Mouse (Mus musculus) cerebellum, postnatal 4 days (tissue): ENCODE results near the gene Caly.

Experiments
- DNase-seq, 2 experiments: peaks; one replicate each; pipeline ENCODE4 v3.0.0; 2022; ENCODE audit warnings: low spot score in 2 of 2, mixed read lengths in 1 of 2

Gene Caly

GRCm38 (mm10) chr7:140042728-140043127 is 39.6 kb downstream of the Caly start:
- no peak for DNase-seq

- no peak for DNase-seq
These were observed 45.2 kb downstream of the Caly start for GRCm38 (mm10) chr7:140037171-140037555.

- peak; percentile 81 to 90 for DNase-seq
These were observed 45.8 kb downstream of the Caly start, which contains the start of the genes Zfp511 and Tubgcp2 for GRCm38 (mm10) chr7:140036281-140037170. Zfp511 (plus strand) TSS chr7:140036391. Tubgcp2 (minus strand) TSS chr7:140036669.

GRCm38 (mm10) chr7:140035456-140035855 is 46.9 kb downstream of the Caly start:
- no peak for DNase-seq

- no peak for DNase-seq
These were observed 49.0 kb downstream of the Caly start for GRCm38 (mm10) chr7:140033386-140033785.

GRCm38 (mm10) chr7:140032366-140032765 is 50.0 kb downstream of the Caly start:
- DNase-seq = no peak

GRCm38 (mm10) chr7:140031771-140032170 is 50.6 kb downstream of the Caly start:
- no peak for DNase-seq
